Comparison of ENCODE assay signal across 8 mouse cellular contexts in the genomic region with DNA sequence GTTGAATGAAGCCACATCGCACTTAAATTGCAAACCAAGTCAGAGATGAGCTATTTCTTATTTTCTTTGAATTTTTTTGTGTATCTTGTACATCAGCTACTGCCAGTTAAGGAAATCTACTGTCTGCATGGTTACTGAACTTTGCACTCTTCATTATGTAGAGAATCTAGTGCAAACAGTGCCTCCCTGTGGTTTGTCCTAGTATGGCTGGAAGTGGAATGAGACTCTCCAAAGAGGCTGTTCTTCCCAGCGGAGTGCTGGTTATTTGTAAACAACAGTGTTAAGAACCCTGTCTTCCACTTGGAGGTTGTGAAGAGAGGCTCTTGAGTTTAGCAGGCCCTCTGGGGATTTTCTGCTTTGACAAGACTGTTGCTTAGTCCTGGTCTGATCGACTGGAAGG. TPM values are rescaled to one million over a fixed set of nuclear protein-coding genes. Genes with fewer than 3 reads are reported as not detected.
A peak's percentile ranks its signal among the peaks of the same experiment; 100 is the strongest.
DNase-seq lines count a peak whose midpoint lies in the region; ATAC-seq and TF ChIP-seq lines count a peak whose summit lies in the region.

No protein-coding gene starts in this region.

- WGBS in intestine, embryonic 16.5 days = 19% methylated on average over 3 of the region's 3 CpGs
- 29% methylated on average over 3 of the region's 3 CpGs for WGBS in lung, embryonic 14.5 days

- H3K4me2 ChIP-seq in intestine, embryonic 16.5 days (ENCODE audit: low read depth, low read length) = no peak overlapping the region
- no peak overlapping the region for H3K4me2 ChIP-seq in lung, embryonic 14.5 days

- H3K9ac ChIP-seq in intestine, embryonic 16.5 days (ENCODE audit: low read depth, low read length) = no peak overlapping the region
- H3K9ac ChIP-seq in lung, embryonic 14.5 days = no peak overlapping the region

- H3K4me3 ChIP-seq in gastrocnemius, adult 2 months = no peak overlapping the region
- H3K4me3 ChIP-seq in intestine, embryonic 16.5 days (ENCODE audit: low read length) = no peak overlapping the region
- no peak overlapping the region for H3K4me3 ChIP-seq in lung, embryonic 14.5 days (ENCODE audit: low read depth, low read length)

- peak; percentile 74 for ATAC-seq in intestine, embryonic 16.5 days
- ATAC-seq in lung, embryonic 14.5 days (ENCODE audit: insufficient read depth) = peak; percentile 44; the same call in 1 of the 2 replicates

- no peaks in the 10 kb centered on the region for H3K9me3 ChIP-seq in intestine, embryonic 16.5 days (ENCODE audit: control insufficient read depth, low read length)
- no peaks in the 10 kb centered on the region for H3K9me3 ChIP-seq in lung, embryonic 14.5 days (ENCODE audit: low read depth, low read length)

- no peaks in the 10 kb centered on the region for H3K36me3 ChIP-seq in intestine, embryonic 16.5 days (ENCODE audit: control insufficient read depth, insufficient read depth, low read length)
- H3K36me3 ChIP-seq in lung, embryonic 14.5 days (ENCODE audit: insufficient read depth) = no peaks in the 10 kb centered on the region
- H3K36me3 ChIP-seq in splenic B cell, adult 2 months (ENCODE audit: control insufficient read depth, insufficient read depth, low read length, poor library complexity, severe bottlenecking) = no peaks in the 10 kb centered on the region

- intact Hi-C loops in gastrocnemius, adult 2 months (cut with DNase I) = loop anchor here (5.0 kb wide), 2 partner anchors 103 to 118 kb away; partner anchors contain the start of gene Lysmd3

- H3K4me1 ChIP-seq in intestine, embryonic 16.5 days (ENCODE audit: control insufficient read depth, insufficient read depth, low read length) = no peaks in the 10 kb centered on the region
- no peaks in the 10 kb centered on the region for H3K4me1 ChIP-seq in lung, embryonic 14.5 days (ENCODE audit: insufficient read depth)

- DNase-seq in gastrocnemius, adult 2 months = no peak
- DNase-seq in gastrocnemius, postnatal 25 days = no peak
- peak; percentile 10 to 23 for DNase-seq in urinary bladder, postnatal 36 days (ENCODE audit: low spot score in 2 of 2)
- no peak for DNase-seq in urinary bladder, adult 2 months (ENCODE audit: low spot score)
- peak; percentile 47 for DNase-seq in embryo, embryonic 9.5 days (ENCODE audit: extremely low spot score)
- peak; percentile 82 for DNase-seq in lung, embryonic 14.5 days
- peak; percentile 46 for DNase-seq in splenic B cell, adult 2 months (ENCODE audit: low read depth, low spot score)

- no peaks in the 10 kb centered on the region for H3K27me3 ChIP-seq in intestine, embryonic 16.5 days (replicated peaks; ENCODE audit: control insufficient read depth, insufficient read depth, low read length)
- H3K27me3 ChIP-seq in lung, embryonic 14.5 days (ENCODE audit: insufficient read depth, low read length) = no peaks in the 10 kb centered on the region
- H3K27me3 ChIP-seq in splenic B cell, adult 2 months (ENCODE audit: control insufficient read depth, insufficient read depth, low read length, poor library complexity, severe bottlenecking) = no peaks in the 10 kb centered on the region

- TF ChIP-seq CTCF in gastrocnemius, adult 2 months (IDR thresholded peaks at IDR 0.05) = peak; percentile 74
- TF ChIP-seq CTCF in lung, embryonic 14.5 days (IDR thresholded peaks at IDR 0.05; ENCODE audit: low read depth) = peak; percentile 67

- H3K27ac ChIP-seq in gastrocnemius, adult 2 months = no peak overlapping the region
- no peak overlapping the region for H3K27ac ChIP-seq in intestine, embryonic 16.5 days (ENCODE audit: low read length)
- H3K27ac ChIP-seq in lung, embryonic 14.5 days (ENCODE audit: low read depth) = no peak overlapping the region

RNA-seq across cellular contexts. Expression of gene Cetn3, which starts 22.5 kb away (rescaled TPM):
- 10 to 100 TPM; 24.1 to 33.9 TPM for total RNA-seq in gastrocnemius, adult 2 months (2021)
- 10 to 100 TPM; 28.8 to 32.8 TPM for total RNA-seq in gastrocnemius, postnatal 25 days (2021)
- polyA plus RNA-seq in urinary bladder, adult 2 months (2012; rRNA removed) = 133 and 143 TPM in 2 replicates
- polyA plus RNA-seq in intestine, embryonic 16.5 days (2015; fragmentation: Nextera tagmentation; extraction: Ambion mirVana) = 142 and 164 TPM in 2 replicates
- 255 and 261 TPM in 2 replicates for polyA plus RNA-seq in lung, embryonic 14.5 days (2014; fragmentation: Nextera tagmentation; extraction: Ambion mirVana)

RNA-seq across cellular contexts. Expression of gene Mblac2, which starts 49.2 kb away (rescaled TPM):
- total RNA-seq in gastrocnemius, adult 2 months (2021) = 1 to 10 TPM; 1.6 to 2.0 TPM
- total RNA-seq in gastrocnemius, postnatal 25 days (2021) = 1 to 10 TPM; 1.5 to 2.1 TPM
- polyA plus RNA-seq in urinary bladder, adult 2 months (2012; rRNA removed) = 5.3 TPM in 2 replicates
- polyA plus RNA-seq in intestine, embryonic 16.5 days (2015; fragmentation: Nextera tagmentation; extraction: Ambion mirVana) = 8.8 and 8.9 TPM in 2 replicates
- 5.3 and 5.7 TPM in 2 replicates for polyA plus RNA-seq in lung, embryonic 14.5 days (2014; fragmentation: Nextera tagmentation; extraction: Ambion mirVana)

RNA-seq across cellular contexts. Expression of gene Polr3g, which starts 49.6 kb away (rescaled TPM):
- total RNA-seq in gastrocnemius, adult 2 months (2021) = 1 to 10 TPM; 1.3 to 2.2 TPM
- 1 to 10 TPM; 1.4 TPM for total RNA-seq in gastrocnemius, postnatal 25 days (2021)
- polyA plus RNA-seq in urinary bladder, adult 2 months (2012; rRNA removed) = 8.4 and 8.8 TPM in 2 replicates
- 11.9 and 15.2 TPM in 2 replicates for polyA plus RNA-seq in intestine, embryonic 16.5 days (2015; fragmentation: Nextera tagmentation; extraction: Ambion mirVana)
- 13.6 and 15.1 TPM in 2 replicates for polyA plus RNA-seq in lung, embryonic 14.5 days (2014; fragmentation: Nextera tagmentation; extraction: Ambion mirVana)

Comparison
In these comparisons a context has a peak if more than half of its experiments do, and no peak if none do; other contexts are left out.
1. DNase-seq: peak in urinary bladder, postnatal 36 days (2 of 2), embryo, embryonic 9.5 days (single experiment), lung, embryonic 14.5 days (single experiment) and splenic B cell, adult 2 months (single experiment); none in gastrocnemius, adult 2 months (single experiment), gastrocnemius, postnatal 25 days (single experiment) and urinary bladder, adult 2 months (single experiment).